Mouse (Mus musculus) skeletal muscle tissue, postnatal 0 days (tissue): Measurements from ENCODE around the gene Bzw2. TPM values are rescaled to one million over a fixed set of nuclear protein-coding genes. Genes with fewer than 3 reads are reported as not detected.

Experiments used
- polyA plus RNA-seq: library from polyadenylated mRNA; unstranded; fragments of >200 nt; fragmentation: Nextera tagmentation; extraction: Ambion mirVana; gene quantifications from 2 replicates; pipeline ENCODE4 v1.2.1, GENCODE M21; 2015

Gene Bzw2
- polyA plus RNA-seq, result 130 TPM in 2 replicates

DNA sequence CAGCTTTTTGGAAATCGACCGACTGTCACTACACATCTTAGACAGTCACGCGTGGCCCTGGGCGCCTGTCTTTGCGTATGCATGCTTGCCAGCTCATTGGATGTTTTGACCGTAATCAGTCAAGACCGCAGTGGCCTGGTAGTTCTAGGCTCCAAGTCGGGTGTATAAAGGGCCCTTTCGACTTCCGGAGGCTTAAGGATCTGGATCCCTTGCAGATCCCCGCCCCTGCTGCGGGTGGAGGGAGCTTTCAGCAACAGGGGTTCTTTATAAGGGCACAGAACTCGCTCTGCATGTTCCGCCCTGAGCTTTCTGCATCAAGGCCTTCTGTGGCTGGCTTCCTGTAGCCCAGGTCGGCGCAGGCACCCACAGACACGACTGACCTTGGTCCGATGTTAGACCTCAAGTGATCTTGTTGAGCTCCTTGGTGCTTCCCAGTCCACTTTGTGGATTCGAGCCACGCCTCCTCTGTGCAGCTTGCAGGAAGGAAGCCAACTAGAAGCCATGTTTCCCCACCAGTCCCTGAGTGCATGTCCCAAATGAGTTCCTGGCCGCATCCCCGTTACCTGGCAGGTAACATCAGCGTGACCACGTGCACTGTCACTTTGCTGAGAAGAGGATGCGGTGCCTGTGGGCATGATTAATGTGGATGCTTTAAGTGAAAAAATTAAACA, at the start of gene Bzw2:
Gene Bzw2, minus strand, starts transcription at position 443 of the 671 bp plus-strand sequence.

DNA sequence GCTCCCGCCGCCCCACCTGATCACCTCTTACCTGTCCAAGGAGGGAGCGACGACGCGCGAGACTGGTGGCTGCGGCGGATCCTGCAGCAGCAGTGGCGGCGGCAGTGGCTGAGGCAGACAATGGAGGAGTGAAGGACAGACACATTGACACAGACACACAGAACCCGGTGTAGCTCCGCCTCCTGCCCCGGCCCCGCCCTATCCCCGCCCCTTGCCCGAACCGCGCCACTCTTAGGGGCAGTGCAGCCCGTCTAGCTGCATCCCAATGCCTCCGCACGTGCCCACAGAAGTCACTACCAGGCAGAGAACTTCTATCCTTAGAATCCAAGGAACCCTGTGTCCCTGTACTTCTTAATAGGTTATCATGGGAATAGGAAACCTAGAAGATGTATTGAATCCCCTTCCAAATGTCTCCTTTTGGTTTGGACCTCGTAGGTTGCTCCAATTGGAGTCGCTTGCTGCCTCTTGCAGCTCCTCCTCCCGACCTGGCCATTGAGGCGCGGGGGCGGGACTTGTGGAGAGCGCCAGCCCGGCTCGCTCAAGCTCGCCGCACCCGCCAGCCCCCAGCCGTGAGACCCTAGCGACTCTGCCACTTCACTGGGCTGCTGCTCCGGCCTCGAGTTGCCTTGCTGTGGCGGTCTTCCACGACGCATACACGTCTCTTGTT, 1.1 kb downstream of the Bzw2 start, which contains the start of gene Ankmy2:
Gene Ankmy2, plus strand, starts transcription at position 478 of the 667 bp plus-strand sequence.

DNA sequence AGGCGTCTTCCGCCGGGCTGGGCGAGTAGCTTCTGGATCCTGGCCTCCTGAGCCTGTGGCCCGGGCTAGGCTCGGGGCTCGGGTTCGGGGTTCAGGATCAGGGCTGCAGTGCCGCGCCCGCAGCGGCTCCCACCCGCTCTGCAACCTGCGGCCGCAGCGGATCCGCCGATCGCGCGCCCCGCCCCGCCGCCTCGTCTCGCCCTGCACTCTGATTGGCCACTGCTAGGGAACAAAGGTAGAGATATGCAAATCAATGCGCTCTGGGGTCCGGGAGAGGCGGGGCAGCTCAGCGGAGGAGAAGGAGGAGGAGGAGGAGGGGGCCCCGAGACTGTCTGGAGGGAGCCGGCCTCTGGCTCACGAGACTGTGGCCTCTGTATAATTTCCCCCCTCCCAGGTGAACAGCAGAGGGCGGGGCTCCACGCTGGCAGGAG, 115.5 kb downstream of the Bzw2 start, which contains the start of gene Tspan13:
Gene Tspan13, minus strand, starts transcription at position 153 of the 431 bp plus-strand sequence.

Other genes with a start within 250 kb of the Bzw2 start
- gene Agr3, start 232.5 kb downstream of the Bzw2 start, polyA plus RNA-seq, result not detected in 2 replicates
- gene Agr2, start 165.2 kb downstream of the Bzw2 start, polyA plus RNA-seq, result 0.71 and 0.77 TPM in 2 replicates
- gene Tspan13, start 115.6 kb downstream of the Bzw2 start, polyA plus RNA-seq, result 153 and 163 TPM in 2 replicates
- gene Ankmy2, start 966 bp downstream of the Bzw2 start, polyA plus RNA-seq, result 16.6 and 17.3 TPM in 2 replicates
- not detected in 2 replicates for gene Lrrc72, start 95.3 kb upstream of the Bzw2 start, polyA plus RNA-seq
- 14.2 and 18.3 TPM in 2 replicates for gene Sostdc1, start 156.1 kb upstream of the Bzw2 start, polyA plus RNA-seq
- 7.5 and 7.7 TPM in 2 replicates for gene Ispd, start 223.4 kb upstream of the Bzw2 start, polyA plus RNA-seq
- 2.3 and 3.1 TPM in 2 replicates for gene D630036H23Rik, start 224.1 kb upstream of the Bzw2 start, polyA plus RNA-seq